Mouse (Mus musculus) urinary bladder, postnatal 25 days (tissue): Measurements from ENCODE around the gene Agrp.
A peak's percentile ranks its signal among the peaks of the same experiment; 100 is the strongest.

Experiments used
- DNase-seq: peaks from one replicate; pipeline ENCODE4 v3.0.0; 2022; ENCODE audit warnings: low spot score

Gene Agrp

GRCm38 (mm10) chr8:105549506-105549905, 87.7 kb downstream of the Agrp start:
- no peak for DNase-seq

- DNase-seq: no peak
Observed at GRCm38 (mm10) chr8:105546384-105547350, 90.5 kb downstream of the Agrp start.

- DNase-seq: no peak
Observed at GRCm38 (mm10) chr8:105545249-105545648, 91.9 kb downstream of the Agrp start.

- no peak for DNase-seq
Observed at GRCm38 (mm10) chr8:105544544-105545205, 92.5 kb downstream of the Agrp start.

GRCm38 (mm10) chr8:105543703-105544102, 93.5 kb downstream of the Agrp start:
- DNase-seq: no peak

- DNase-seq: no peak
Observed at GRCm38 (mm10) chr8:105542808-105543207, 94.4 kb downstream of the Agrp start.

- no peak for DNase-seq
Observed at GRCm38 (mm10) chr8:105542032-105542656, 95.0 kb downstream of the Agrp start.

GRCm38 (mm10) chr8:105538940-105539339, 98.3 kb downstream of the Agrp start:
- no peak for DNase-seq

GRCm38 (mm10) chr8:105537011-105537677, 100.0 kb downstream of the Agrp start:
- no peak for DNase-seq

GRCm38 (mm10) chr8:105536546-105536945, 100.6 kb downstream of the Agrp start:
- no peak for DNase-seq

GRCm38 (mm10) chr8:105533892-105534329, 103.3 kb downstream of the Agrp start:
- peak; percentile 79 for DNase-seq

- no peak for DNase-seq
Observed at GRCm38 (mm10) chr8:105533439-105533838, 103.8 kb downstream of the Agrp start.

- peak; percentile 72 for DNase-seq
Observed at GRCm38 (mm10) chr8:105531774-105532173, 105.4 kb downstream of the Agrp start.

- DNase-seq: no peak
Observed at GRCm38 (mm10) chr8:105529271-105529670, 107.9 kb downstream of the Agrp start.

- no peak for DNase-seq
Observed at GRCm38 (mm10) chr8:105528206-105528605, 109.0 kb downstream of the Agrp start.

- no peak for DNase-seq
Observed at GRCm38 (mm10) chr8:105527110-105527509, 110.1 kb downstream of the Agrp start.

GRCm38 (mm10) chr8:105522890-105523289, 114.3 kb downstream of the Agrp start:
- DNase-seq: no peak

- no peak for DNase-seq
Observed at GRCm38 (mm10) chr8:105521995-105522769, 115.0 kb downstream of the Agrp start.

GRCm38 (mm10) chr8:105521061-105521460, 116.1 kb downstream of the Agrp start:
- no peak for DNase-seq

- DNase-seq: no peak
Observed at GRCm38 (mm10) chr8:105520521-105520920, 116.7 kb downstream of the Agrp start.

GRCm38 (mm10) chr8:105519591-105519990, 117.6 kb downstream of the Agrp start:
- no peak for DNase-seq
